Mouse (Mus musculus) gastrocnemius, postnatal 25 days (tissue): Measurements from ENCODE around the gene Gm3642. TPM values are rescaled to one million over a fixed set of nuclear protein-coding genes. Genes with fewer than 3 reads are reported as not detected.
A peak's percentile ranks its signal among the peaks of the same experiment; 100 is the strongest.
"Not testable (repeated sequence)": the region's sequence is repeated elsewhere in the genome, so short reads cannot be mapped to it uniquely, and the experiment has no call there.

Experiments
- DNase-seq: peaks from one replicate; pipeline ENCODE4 v3.0.0; 2022
- long read RNA-seq, 2 experiments: library from polyadenylated mRNA; stranded (forward); transcript quantifications; one replicate each; pipeline ENCODE4 v2.0.0; 2021
- total RNA-seq, 2 experiments: library from RNA; stranded (reverse); gene quantifications; 1 replicate in 1 of 2; 2 replicates in 1 of 2; pipeline ENCODE4 v1.2.3; 2021

The Gm3642 gene
- not detected for total RNA-seq
- long read RNA-seq, experiment 1: 0 reads
- long read RNA-seq, experiment 2: 0 reads

GRCm38 (mm10) chr14:6840211-6840610 is at the start of gene Gm3642:
Gene Gm3642 (minus strand): TSS chr14:6840311.
- DNase-seq: not testable (repeated sequence)

- peak; percentile 28 for DNase-seq
Measured at GRCm38 (mm10) chr14:6889521-6890012, 49.5 kb upstream of the Gm3642 start, which contains the start of gene Gm3667. Gene Gm3667 (minus strand): TSS chr14:6889962.

- DNase-seq: not testable (repeated sequence)
Measured at GRCm38 (mm10) chr14:6888811-6889210, 48.7 kb upstream of the Gm3642 start.

GRCm38 (mm10) chr14:6823297-6823696 is 16.8 kb downstream of the Gm3642 start:
- not testable (repeated sequence) for DNase-seq

Other genes with a start within 250 kb of the Gm3642 start
- under 1 TPM in 1 of 2 experiments, not detected in 1; 0.24 TPM for gene Gm3629, start 249.7 kb downstream of the Gm3642 start, total RNA-seq
- gene Gm3460, start 217.9 kb downstream of the Gm3642 start, total RNA-seq: not detected
- not detected for gene Gm10251, start 156.1 kb downstream of the Gm3642 start, total RNA-seq
- not detected for gene Gm8050, start 120.1 kb downstream of the Gm3642 start, total RNA-seq
- gene Gm3636, start 98.0 kb downstream of the Gm3642 start, total RNA-seq: under 1 TPM; 0.67 to 0.94 TPM
- not detected for gene Gm8362, start 65.9 kb downstream of the Gm3642 start, total RNA-seq
- under 1 TPM; 0.20 to 0.43 TPM for gene Gm3667, start 49.7 kb upstream of the Gm3642 start, total RNA-seq
- not detected for gene Gm6356, start 133.5 kb upstream of the Gm3642 start, total RNA-seq
- gene Gm10406, start 187.1 kb upstream of the Gm3642 start, total RNA-seq: not detected
- not detected for gene Gm3685, start 204.7 kb upstream of the Gm3642 start, total RNA-seq